Mouse (Mus musculus): ENCODE data around the gene Smarcal1. TPM values are rescaled to one million over a fixed set of nuclear protein-coding genes. Genes with fewer than 3 reads are reported as not detected.

The Smarcal1 gene
- polyA plus RNA-seq, 1 experiment from 2014 or later: 16.6 TPM

- Histone ChIP-seq H3K4me2 (no peak overlapping the region), H3K4me1 (replicated peaks) (no peaks in the 10 kb centered on the region), H3K4me3 (no peak overlapping the region), H3K9me3 (replicated peaks) (no peaks in the 10 kb centered on the region), H3K9ac (no peak overlapping the region), H3K27me3 (no peaks in the 10 kb centered on the region), H3K36me3 (no peaks in the 10 kb centered on the region), H3K27ac (no peak overlapping the region)
- 89% methylated on average over 8 of the region's 8 CpGs for WGBS
- no peak for ATAC-seq (replicated peaks; ENCODE audit: insufficient number of reproducible peaks, insufficient read depth, low FRiP score, low read depth)
These were observed 14.3 kb upstream of the Smarcal1 start for GRCm38 (mm10) chr1:72568725-72569124.

- no peak overlapping the region for H3K27ac ChIP-seq
- no peak overlapping the region for H3K9ac ChIP-seq
- peaks cover 28% of the 10 kb centered on the region for H3K27me3 ChIP-seq
- WGBS: 62% methylated on average over 7 of the region's 7 CpGs
- ATAC-seq (replicated peaks; ENCODE audit: insufficient number of reproducible peaks, insufficient read depth, low FRiP score, low read depth): no peak
- no peaks in the 10 kb centered on the region for H3K36me3 ChIP-seq
- no peaks in the 10 kb centered on the region for H3K9me3 ChIP-seq (replicated peaks)
- no peaks in the 10 kb centered on the region; the same call in 1 of the 2 replicates for H3K4me1 ChIP-seq (replicated peaks)
- no peak overlapping the region for H3K4me3 ChIP-seq
- no peak overlapping the region for H3K4me2 ChIP-seq
These were observed 9.0 kb upstream of the Smarcal1 start for GRCm38 (mm10) chr1:72574047-72574446.

GRCm38 (mm10) chr1:72574608-72575007, 8.4 kb upstream of the Smarcal1 start:
- H3K9me3 ChIP-seq (replicated peaks): no peaks in the 10 kb centered on the region
- H3K9ac ChIP-seq: no peak overlapping the region
- 38% methylated on average over 7 of the region's 7 CpGs for WGBS
- no peak overlapping the region for H3K4me3 ChIP-seq
- ATAC-seq (replicated peaks; ENCODE audit: insufficient number of reproducible peaks, insufficient read depth, low FRiP score, low read depth): no peak
- peaks cover 28% of the 10 kb centered on the region for H3K27me3 ChIP-seq
- no peak overlapping the region for H3K27ac ChIP-seq
- no peak overlapping the region for H3K4me2 ChIP-seq
- H3K36me3 ChIP-seq: no peaks in the 10 kb centered on the region
- no peaks in the 10 kb centered on the region; the same call in 1 of the 2 replicates for H3K4me1 ChIP-seq (replicated peaks)

DNA sequence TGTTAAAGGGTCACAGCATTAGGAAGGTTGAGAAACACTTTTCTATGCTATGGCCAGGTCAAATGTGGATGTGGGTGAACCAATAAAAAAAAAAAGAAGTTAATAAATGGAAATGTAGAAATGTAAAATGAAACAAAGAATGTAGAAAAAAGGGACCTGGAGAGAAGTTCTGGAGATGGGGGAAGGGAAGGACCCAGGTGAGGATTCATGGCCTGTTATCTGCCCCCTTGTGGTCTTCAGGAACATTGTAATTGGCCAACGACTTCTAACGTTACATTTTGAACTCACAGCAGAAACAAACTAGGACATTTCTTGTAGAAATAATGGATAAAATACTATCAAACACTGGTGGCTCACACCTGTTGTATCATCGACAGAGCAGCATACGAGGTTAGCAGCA, 7.9 kb upstream of the Smarcal1 start:
- Histone ChIP-seq H3K27me3 (peaks cover 28% of the 10 kb centered on the region), H3K4me1 (replicated peaks) (no peaks in the 10 kb centered on the region; the same call in 1 of the 2 replicates), H3K9ac (no peak overlapping the region), H3K9me3 (replicated peaks) (no peaks in the 10 kb centered on the region), H3K27ac (no peak overlapping the region), H3K4me3 (no peak overlapping the region), H3K36me3 (no peaks in the 10 kb centered on the region), H3K4me2 (no peak overlapping the region)
- 47% methylated on average over 4 of the region's 4 CpGs for WGBS
- ATAC-seq (replicated peaks; ENCODE audit: insufficient number of reproducible peaks, insufficient read depth, low FRiP score, low read depth): no peak

DNA sequence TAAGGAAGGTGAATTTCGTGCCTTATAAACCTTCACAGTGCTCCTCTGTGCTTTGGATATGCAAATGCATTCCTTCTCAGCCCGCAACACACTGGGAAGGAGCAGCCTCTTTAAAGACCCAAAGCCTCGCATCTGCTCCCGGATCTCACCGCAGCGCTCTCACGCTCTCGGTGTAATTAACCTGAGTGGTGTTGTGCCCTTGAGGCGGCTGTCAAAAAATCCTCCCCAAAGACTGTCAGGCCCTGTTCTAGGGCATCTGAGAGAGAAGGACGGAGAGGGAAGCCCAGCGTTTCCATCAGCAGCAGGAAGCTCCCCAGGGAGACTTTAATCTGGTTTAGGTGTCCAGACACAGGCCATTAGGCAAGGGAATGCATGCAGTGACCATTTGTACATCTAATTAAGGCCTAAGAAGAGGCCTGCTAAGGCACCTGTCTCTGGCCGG, 5.5 kb upstream of the Smarcal1 start:
- H3K27me3 ChIP-seq: peaks cover 28% of the 10 kb centered on the region
- no peaks in the 10 kb centered on the region; the same call in 1 of the 2 replicates for H3K4me1 ChIP-seq (replicated peaks)
- no peaks in the 10 kb centered on the region for H3K9me3 ChIP-seq (replicated peaks)
- no peak overlapping the region for H3K4me3 ChIP-seq
- ATAC-seq (replicated peaks; ENCODE audit: insufficient number of reproducible peaks, insufficient read depth, low FRiP score, low read depth): no peak
- H3K4me2 ChIP-seq: peak overlapping the region; percentile 44
- no peak overlapping the region for H3K9ac ChIP-seq
- no peaks in the 10 kb centered on the region for H3K36me3 ChIP-seq
- WGBS: 8% methylated on average over 12 of the region's 12 CpGs
- H3K27ac ChIP-seq: no peak overlapping the region

- Histone ChIP-seq H3K4me3 (no peak overlapping the region), H3K4me1 (replicated peaks) (no peaks in the 10 kb centered on the region; the same call in 1 of the 2 replicates), H3K36me3 (no peaks in the 10 kb centered on the region), H3K27me3 (peaks cover 28% of the 10 kb centered on the region), H3K27ac (no peak overlapping the region), H3K4me2 (0 out of 2 replicates have a peak overlapping the region, but pooled peaks have one; percentile 4), H3K9me3 (replicated peaks) (no peaks in the 10 kb centered on the region), H3K9ac (no peak overlapping the region)
- 42% methylated on average over 15 of the region's 15 CpGs for WGBS
- no peak for ATAC-seq (replicated peaks; ENCODE audit: insufficient number of reproducible peaks, insufficient read depth, low FRiP score, low read depth)
These were observed 4.7 kb upstream of the Smarcal1 start for GRCm38 (mm10) chr1:72578351-72578750.

DNA sequence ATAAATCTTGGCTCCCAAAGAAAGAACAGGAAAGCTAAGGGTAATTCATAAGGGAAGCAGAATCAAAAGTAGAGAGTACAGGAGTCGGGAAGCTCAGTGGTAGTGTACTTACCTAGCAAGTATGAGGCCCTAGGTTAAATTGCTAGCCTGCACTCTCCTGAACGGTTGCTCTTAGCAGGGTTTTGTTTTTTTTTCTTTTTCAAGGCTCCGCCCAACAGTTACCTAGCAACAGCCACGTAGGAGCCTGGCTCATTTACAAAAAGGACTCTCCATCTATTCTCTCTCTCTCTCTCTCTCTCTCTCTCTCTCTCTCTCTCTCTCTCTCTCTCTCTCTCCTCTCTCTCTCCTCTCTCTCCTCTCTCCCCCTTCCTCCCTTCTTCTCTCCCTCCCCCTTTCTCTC, 4.2 kb upstream of the Smarcal1 start:
- no peak overlapping the region for H3K4me3 ChIP-seq
- WGBS: 28% methylated on average over 4 of the region's 4 CpGs
- 0 out of 2 replicates have a peak overlapping the region, but pooled peaks have one; percentile 4 for H3K4me2 ChIP-seq

GRCm38 (mm10) chr1:72583906-72584305, 855 bp downstream of the Smarcal1 start:
- WGBS: 68% methylated on average over 4 of the region's 4 CpGs
- Histone ChIP-seq H3K9me3 (replicated peaks) (no peaks in the 10 kb centered on the region), H3K27ac (peak overlapping the region; percentile 79), H3K27me3 (no peaks in the 10 kb centered on the region), H3K4me2 (peak overlapping the region; percentile 71), H3K4me3 (peak overlapping the region; percentile 62), H3K4me1 (replicated peaks) (peaks cover 10% of the 10 kb centered on the region), H3K9ac (peak overlapping the region; percentile 60), H3K36me3 (peaks cover 32% of the 10 kb centered on the region; the same call in 1 of the 2 replicates)
- no peak for ATAC-seq (replicated peaks; ENCODE audit: insufficient number of reproducible peaks, insufficient read depth, low FRiP score, low read depth)

More for the DNA sequence above, 4.2 kb upstream of the Smarcal1 start:
- Histone ChIP-seq H3K4me1 (replicated peaks) (peaks cover 2% of the 10 kb centered on the region), H3K9me3 (replicated peaks) (no peaks in the 10 kb centered on the region), H3K27me3 (peaks cover 28% of the 10 kb centered on the region), H3K9ac (no peak overlapping the region), H3K27ac (no peak overlapping the region), H3K36me3 (no peaks in the 10 kb centered on the region)
- ATAC-seq (replicated peaks; ENCODE audit: insufficient number of reproducible peaks, insufficient read depth, low FRiP score, low read depth): no peak

- Histone ChIP-seq H3K9ac (no peak overlapping the region), H3K4me2 (no peak overlapping the region), H3K9me3 (replicated peaks) (no peaks in the 10 kb centered on the region), H3K36me3 (peaks cover 43% of the 10 kb centered on the region; the same call in 1 of the 2 replicates), H3K4me1 (replicated peaks) (peaks cover 10% of the 10 kb centered on the region), H3K4me3 (no peak overlapping the region), H3K27ac (no peak overlapping the region), H3K27me3 (no peaks in the 10 kb centered on the region)
- ATAC-seq (replicated peaks; ENCODE audit: insufficient number of reproducible peaks, insufficient read depth, low FRiP score, low read depth): no peak
- 90% methylated on average over 17 of the region's 17 CpGs for WGBS
These were observed 3.2 kb downstream of the Smarcal1 start for GRCm38 (mm10) chr1:72585971-72586875.

GRCm38 (mm10) chr1:72587532-72587931, 4.5 kb downstream of the Smarcal1 start:
- H3K4me1 ChIP-seq (replicated peaks): peaks cover 13% of the 10 kb centered on the region
- 92% methylated on average over 15 of the region's 15 CpGs for WGBS
- no peak overlapping the region for H3K4me2 ChIP-seq
- no peaks in the 10 kb centered on the region for H3K9me3 ChIP-seq (replicated peaks)
- H3K27me3 ChIP-seq: no peaks in the 10 kb centered on the region
- H3K4me3 ChIP-seq: no peak overlapping the region
- peaks cover 56% of the 10 kb centered on the region for H3K36me3 ChIP-seq
- ATAC-seq (replicated peaks; ENCODE audit: insufficient number of reproducible peaks, insufficient read depth, low FRiP score, low read depth): no peak
- no peak overlapping the region for H3K27ac ChIP-seq
- no peak overlapping the region for H3K9ac ChIP-seq

DNA sequence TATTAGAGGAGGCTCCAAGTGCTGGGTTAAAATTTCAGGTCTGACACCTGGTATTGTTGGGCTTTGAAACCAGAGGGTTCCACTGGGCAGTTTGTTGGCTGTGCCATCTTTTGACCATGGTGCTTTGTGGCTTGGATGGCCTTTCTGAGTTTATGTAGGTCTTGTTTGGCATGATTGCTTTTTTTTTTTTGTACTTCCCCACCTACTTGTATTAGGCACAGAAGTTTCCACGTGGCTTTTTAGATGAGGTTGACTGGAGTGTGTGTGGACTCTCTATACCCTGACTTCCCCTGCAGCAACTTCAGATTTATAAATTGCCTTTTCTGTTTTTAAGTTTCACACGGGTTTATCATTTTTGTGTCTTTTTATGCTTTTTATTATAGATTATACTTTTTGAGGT, 5.7 kb downstream of the Smarcal1 start:
- 80% methylated on average over 2 of the region's 2 CpGs for WGBS
- Histone ChIP-seq H3K4me1 (replicated peaks) (peaks cover 23% of the 10 kb centered on the region), H3K9me3 (replicated peaks) (no peaks in the 10 kb centered on the region), H3K27ac (no peak overlapping the region), H3K4me2 (no peak overlapping the region), H3K9ac (no peak overlapping the region), H3K36me3 (peaks cover 56% of the 10 kb centered on the region), H3K27me3 (no peaks in the 10 kb centered on the region), H3K4me3 (no peak overlapping the region)
- no peak for ATAC-seq (replicated peaks; ENCODE audit: insufficient number of reproducible peaks, insufficient read depth, low FRiP score, low read depth)
